Mouse (Mus musculus) neural tube, embryonic 15.5 days (tissue): ENCODE measurements around the gene Tbx2. TPM values are rescaled to one million over a fixed set of nuclear protein-coding genes. Genes with fewer than 3 reads are reported as not detected.
A peak's percentile ranks its signal among the peaks of the same experiment; 100 is the strongest.

Experiments
- ATAC-seq: fragments of 200-750 bp; cut with Nextera tagmentation; 2 replicates; pipeline ENCODE4 v1.8.0; 2017; ENCODE audit warnings: mild to moderate bottlenecking, moderate TSS enrichment, moderate library complexity; ENCODE audit not compliant: low FRiP score
- H3K27ac ChIP-seq: fragments of 300-500 bp; sonication (generic); replicated peaks from 2 replicates; pipeline ENCODE4 v1.5.1; 2015; ENCODE audit warnings: mild to moderate bottlenecking, inconsistent platforms
- H3K27me3 ChIP-seq: fragments of 300-500 bp; sonication (generic); replicated peaks from 2 replicates; pipeline ENCODE4 v1.6.1; 2015; ENCODE audit warnings: inconsistent platforms
- H3K36me3 ChIP-seq: fragments of 300-500 bp; sonication (generic); 2 replicates; pipeline ENCODE4 v1.6.1; 2015; ENCODE audit warnings: inconsistent platforms
- H3K4me1 ChIP-seq: fragments of 300-500 bp; sonication (generic); 2 replicates; pipeline ENCODE4 v1.6.1; 2015; ENCODE audit warnings: inconsistent platforms
- H3K4me2 ChIP-seq: fragments of 300-500 bp; sonication (generic); 2 replicates; pipeline ENCODE4 v1.6.1; 2015; ENCODE audit warnings: inconsistent platforms, mild to moderate bottlenecking, moderate library complexity
- H3K4me3 ChIP-seq: fragments of 300-500 bp; sonication (generic); replicated peaks from 2 replicates; pipeline ENCODE4 v1.5.1; 2015; ENCODE audit warnings: mild to moderate bottlenecking, inconsistent platforms
- H3K9ac ChIP-seq: fragments of 300-500 bp; sonication (generic); replicated peaks from 2 replicates; pipeline ENCODE4 v1.6.1; 2015; ENCODE audit warnings: mild to moderate bottlenecking, inconsistent platforms
- H3K9me3 ChIP-seq: fragments of 300-500 bp; sonication (generic); replicated peaks from 2 replicates; pipeline ENCODE4 v1.6.1; 2016; ENCODE audit warnings: inconsistent platforms
- WGBS: fragments of 180-500 bp; shearing (Covaris S2); methylation state at CpG from one replicate; pipeline ENCODE4 v1.1.7; 2015; ENCODE audit warnings: mixed read lengths; 5-methylcytosine and 5-hydroxymethylcytosine counted together
- polyA plus RNA-seq: library from polyadenylated mRNA; unstranded; fragments of >200 nt; fragmentation: Nextera tagmentation; extraction: Ambion mirVana; gene quantifications from 2 replicates; pipeline ENCODE4 v1.2.1, GENCODE M21; 2015

Gene Tbx2
- polyA plus RNA-seq, 1 experiment from 2014 or later = 1.4 TPM

DNA sequence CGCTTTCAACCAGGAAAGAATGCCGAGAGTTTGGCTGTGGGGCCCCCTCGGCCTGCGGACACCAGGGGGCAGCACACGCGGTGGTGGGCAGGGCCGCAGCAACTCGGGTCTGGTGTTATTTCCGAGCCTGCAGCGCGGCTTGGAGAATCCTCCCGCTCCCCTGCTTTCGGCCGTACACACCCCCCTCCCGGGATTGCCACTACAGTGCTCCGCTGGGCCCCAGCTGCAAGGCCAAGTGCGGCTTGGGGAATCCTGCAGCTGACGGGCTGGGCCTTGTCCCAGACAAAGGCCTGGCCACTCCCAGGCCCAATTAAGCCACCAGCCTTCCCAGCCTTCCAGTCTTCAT, 11.0 kb downstream of the Tbx2 start:
- H3K4me3 ChIP-seq = peak overlapping the region; percentile 37; the same call in 1 of the 2 replicates
- peaks cover 94% of the 10 kb centered on the region for H3K27me3 ChIP-seq
- no peaks in the 10 kb centered on the region for H3K36me3 ChIP-seq
- peaks cover 38% of the 10 kb centered on the region for H3K4me1 ChIP-seq
- H3K9ac ChIP-seq = no peak overlapping the region
- no peak overlapping the region for H3K27ac ChIP-seq
- under 1% methylated on average over 18 of the region's 18 CpGs for WGBS
- H3K9me3 ChIP-seq = no peaks in the 10 kb centered on the region
- H3K4me2 ChIP-seq = peak overlapping the region; percentile 63
- ATAC-seq = no peak

DNA sequence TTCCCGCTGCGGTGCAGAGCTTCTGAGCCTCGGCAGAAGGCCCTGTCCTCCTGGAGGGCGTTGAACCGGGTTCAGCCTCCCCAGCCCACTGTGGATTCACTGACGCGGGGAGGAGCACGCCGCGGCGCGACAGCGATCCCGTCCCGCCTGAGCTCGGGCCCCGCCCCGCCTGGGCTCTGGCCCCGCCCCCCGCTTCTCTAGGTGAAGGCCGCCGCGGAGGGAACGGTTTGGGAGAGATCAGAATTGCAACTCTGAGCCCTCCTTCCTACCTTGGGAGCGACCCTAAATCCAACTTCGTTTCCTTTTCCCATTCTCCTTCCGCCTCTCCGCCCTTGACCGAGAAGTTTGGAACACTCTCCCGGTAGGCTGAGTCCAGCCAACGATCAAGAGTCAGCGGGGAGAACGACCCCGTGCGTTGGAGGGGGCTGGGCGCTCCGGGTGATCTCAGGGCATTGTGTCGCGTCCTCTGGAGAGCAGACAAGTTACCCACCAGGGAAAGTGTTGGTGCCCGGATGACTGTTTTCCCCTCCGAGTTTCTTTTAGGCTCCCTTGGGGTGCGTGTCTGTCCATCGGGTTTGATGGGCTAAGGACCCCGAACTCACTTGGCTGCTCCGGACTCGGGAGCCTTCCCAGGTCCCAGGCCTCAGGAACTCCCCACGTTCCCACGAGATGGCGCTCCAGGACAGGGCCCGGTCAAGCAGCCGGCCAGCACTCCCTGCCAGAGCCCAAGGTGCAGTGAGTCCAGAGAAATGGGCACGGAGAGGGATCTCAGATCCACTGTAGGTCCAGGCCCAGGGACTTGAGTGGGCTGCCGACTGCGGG, 12.0 kb downstream of the Tbx2 start:
- Histone ChIP-seq H3K27me3 (peaks cover 86% of the 10 kb centered on the region), H3K27ac (no peak overlapping the region), H3K4me3 (peak overlapping the region; percentile 37), H3K36me3 (no peaks in the 10 kb centered on the region), H3K9me3 (no peaks in the 10 kb centered on the region), H3K4me1 (peaks cover 38% of the 10 kb centered on the region), H3K9ac (no peak overlapping the region; the same call in 1 of the 2 replicates), H3K4me2 (peak overlapping the region; percentile 63)
- ATAC-seq = peak; percentile 48; the same call in 1 of the 2 replicates
- WGBS = under 1% methylated on average over 54 of the region's 54 CpGs

GRCm38 (mm10) chr11:85844971-85845370, 12.6 kb downstream of the Tbx2 start:
- Histone ChIP-seq H3K9me3 (no peaks in the 10 kb centered on the region), H3K36me3 (no peaks in the 10 kb centered on the region), H3K4me1 (peaks cover 38% of the 10 kb centered on the region), H3K4me3 (no peak overlapping the region), H3K9ac (no peak overlapping the region), H3K4me2 (peak overlapping the region; percentile 63; the same call in 1 of the 2 replicates), H3K27me3 (peaks cover 80% of the 10 kb centered on the region), H3K27ac (no peak overlapping the region)
- 38% methylated on average over 5 of the region's 5 CpGs for WGBS
- ATAC-seq = no peak

GRCm38 (mm10) chr11:85845921-85846320, 13.6 kb downstream of the Tbx2 start:
- Histone ChIP-seq H3K9me3 (no peaks in the 10 kb centered on the region), H3K4me3 (no peak overlapping the region), H3K27me3 (peaks cover 70% of the 10 kb centered on the region), H3K27ac (no peak overlapping the region), H3K4me1 (peaks cover 31% of the 10 kb centered on the region), H3K36me3 (no peaks in the 10 kb centered on the region), H3K9ac (no peak overlapping the region), H3K4me2 (no peak overlapping the region)
- no peak for ATAC-seq
- 36% methylated on average over 5 of the region's 5 CpGs for WGBS

DNA sequence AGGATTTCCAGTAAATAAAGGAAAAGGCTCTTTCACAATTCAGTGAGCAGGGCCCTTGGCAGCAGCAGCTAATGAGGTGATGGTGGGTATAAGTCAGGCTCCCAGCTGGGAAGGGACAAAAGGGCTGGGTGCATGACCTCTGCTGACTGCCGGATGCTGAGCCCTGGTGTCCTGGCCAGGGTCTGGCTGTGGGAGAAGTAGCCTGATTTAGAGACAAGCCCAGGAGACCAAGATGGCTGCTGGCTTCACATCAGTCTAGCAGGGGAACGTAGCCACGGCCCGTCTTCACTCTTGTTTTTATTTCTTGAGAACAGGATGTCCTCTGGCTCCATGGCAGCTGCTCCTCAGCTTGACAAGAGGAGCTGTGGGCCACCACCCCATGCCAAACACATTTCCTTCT, 14.2 kb downstream of the Tbx2 start:
- Histone ChIP-seq H3K9me3 (no peaks in the 10 kb centered on the region), H3K4me2 (no peak overlapping the region), H3K27me3 (peaks cover 65% of the 10 kb centered on the region), H3K27ac (no peak overlapping the region), H3K4me1 (peaks cover 31% of the 10 kb centered on the region), H3K9ac (no peak overlapping the region), H3K4me3 (no peak overlapping the region), H3K36me3 (no peaks in the 10 kb centered on the region)
- no peak for ATAC-seq
- WGBS = 47% methylated on average over 4 of the region's 4 CpGs

DNA sequence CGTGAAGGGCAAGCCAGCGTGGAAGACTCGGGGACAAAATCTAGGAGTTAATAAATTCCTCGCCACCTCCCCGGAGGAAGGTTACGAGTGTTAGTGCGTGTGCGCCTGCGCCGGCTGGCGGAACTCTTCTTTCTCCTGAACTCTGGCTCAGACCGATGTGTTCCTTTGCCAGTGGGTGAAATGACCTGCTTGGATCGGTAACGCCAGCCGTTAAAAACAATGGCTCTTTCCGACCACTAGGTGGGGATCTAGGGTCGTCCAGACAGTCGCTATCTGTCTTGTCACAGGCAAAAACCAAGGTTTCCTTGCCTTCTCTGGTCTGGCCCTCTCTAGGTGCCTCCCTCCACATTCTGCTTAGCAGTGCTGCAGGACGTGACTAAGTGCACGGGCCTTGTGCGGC, 16.7 kb downstream of the Tbx2 start:
- H3K4me3 ChIP-seq = peak overlapping the region; percentile 35
- H3K4me1 ChIP-seq = peaks cover 9% of the 10 kb centered on the region
- no peaks in the 10 kb centered on the region for H3K36me3 ChIP-seq
- H3K27ac ChIP-seq = no peak overlapping the region
- peaks cover 40% of the 10 kb centered on the region for H3K27me3 ChIP-seq
- ATAC-seq = peak; percentile 67
- H3K4me2 ChIP-seq = peak overlapping the region; percentile 61
- H3K9me3 ChIP-seq = no peaks in the 10 kb centered on the region
- H3K9ac ChIP-seq = no peak overlapping the region
- 2% methylated on average over 21 of the region's 21 CpGs for WGBS

- Histone ChIP-seq H3K4me3 (peak within 1 kb of the TSS; percentile 35; the same call in 1 of the 2 replicates), H3K27ac (no peak within 1 kb of the TSS), H3K9me3 (no peaks in the 10 kb centered on the region), H3K27me3 (peaks cover 28% of the 10 kb centered on the region), H3K4me1 (no peaks in the 10 kb centered on the region), H3K36me3 (no peaks in the 10 kb centered on the region), H3K4me2 (peak within 1 kb of the TSS; percentile 61), H3K9ac (no peak within 1 kb of the TSS)
- ATAC-seq = no peak
- 81% methylated on average over 6 of the region's 6 CpGs for WGBS
Observed at GRCm38 (mm10) chr11:85850233-85850632, 17.9 kb downstream of the Tbx2 start, which contains the start of gene Gm11444. Gm11444 (minus strand) TSS chr11:85850333.

- no peaks in the 10 kb centered on the region for H3K4me1 ChIP-seq
- no peak overlapping the region for H3K4me2 ChIP-seq
- WGBS = 47% methylated on average over 6 of the region's 6 CpGs
- H3K9ac ChIP-seq = no peak overlapping the region
- no peak overlapping the region for H3K27ac ChIP-seq
- no peaks in the 10 kb centered on the region for H3K9me3 ChIP-seq
- no peak overlapping the region for H3K4me3 ChIP-seq
- no peaks in the 10 kb centered on the region for H3K36me3 ChIP-seq
- ATAC-seq = no peak
- H3K27me3 ChIP-seq = peaks cover 23% of the 10 kb centered on the region
Observed at GRCm38 (mm10) chr11:85850758-85851157, 18.4 kb downstream of the Tbx2 start.

DNA sequence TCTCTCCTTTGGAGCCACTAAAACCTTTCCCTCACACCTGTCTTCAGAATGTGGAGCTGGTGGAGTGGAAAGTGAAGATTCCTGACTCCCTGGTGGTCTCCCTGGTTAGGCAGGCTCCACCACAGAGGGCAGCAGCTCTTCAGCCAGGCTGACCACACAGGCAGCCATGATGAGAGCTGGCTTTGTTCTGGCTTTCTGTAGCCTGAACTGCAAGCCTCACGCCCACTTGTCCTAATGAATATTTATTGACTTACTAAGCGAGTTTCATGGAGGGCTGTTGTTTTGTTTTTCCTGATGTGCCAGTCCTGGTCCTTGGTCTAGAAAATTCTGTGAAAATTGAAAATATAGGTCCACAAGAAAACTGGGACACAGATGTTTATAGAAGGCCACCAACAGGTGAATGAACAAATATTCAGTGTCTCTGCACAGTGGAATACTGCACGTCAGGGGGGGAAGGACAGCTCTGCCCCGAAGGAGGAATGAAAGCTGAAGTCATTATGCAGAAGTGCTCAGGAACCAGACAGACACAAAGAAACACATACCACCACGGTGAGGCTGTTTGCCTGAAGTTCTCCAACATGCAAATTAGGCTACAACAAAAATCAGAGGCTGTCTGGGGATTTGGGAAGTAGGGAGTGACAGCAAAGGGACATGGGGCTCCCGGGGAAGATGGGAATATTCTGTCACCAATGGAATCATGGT, 25.8 kb downstream of the Tbx2 start:
- H3K27me3 ChIP-seq = no peaks in the 10 kb centered on the region
- H3K27ac ChIP-seq = no peak overlapping the region
- no peak for ATAC-seq
- WGBS = 6% methylated on average over 6 of the region's 6 CpGs
- H3K9me3 ChIP-seq = no peaks in the 10 kb centered on the region
- H3K36me3 ChIP-seq = no peaks in the 10 kb centered on the region
- H3K9ac ChIP-seq = no peak overlapping the region
- H3K4me3 ChIP-seq = no peak overlapping the region
- no peaks in the 10 kb centered on the region for H3K4me1 ChIP-seq
- H3K4me2 ChIP-seq = no peak overlapping the region

- Histone ChIP-seq H3K36me3 (no peaks in the 10 kb centered on the region), H3K9ac (no peak overlapping the region), H3K4me1 (no peaks in the 10 kb centered on the region), H3K27me3 (no peaks in the 10 kb centered on the region), H3K9me3 (no peaks in the 10 kb centered on the region), H3K27ac (no peak overlapping the region), H3K4me3 (no peak overlapping the region), H3K4me2 (no peak overlapping the region)
- 43% methylated on average over 7 of the region's 7 CpGs for WGBS
- ATAC-seq = no peak
Observed at GRCm38 (mm10) chr11:85864363-85864762, 32.0 kb downstream of the Tbx2 start.

GRCm38 (mm10) chr11:85876059-85876788, 43.9 kb downstream of the Tbx2 start:
- H3K4me3 ChIP-seq = no peak overlapping the region
- no peaks in the 10 kb centered on the region for H3K36me3 ChIP-seq
- no peaks in the 10 kb centered on the region for H3K9me3 ChIP-seq
- H3K9ac ChIP-seq = no peak overlapping the region
- peak overlapping the region; percentile 36 for H3K4me2 ChIP-seq
- no peak for ATAC-seq
- WGBS = 44% methylated on average over 24 of the region's 24 CpGs
- no peak overlapping the region for H3K27ac ChIP-seq
- H3K27me3 ChIP-seq = peaks cover 9% of the 10 kb centered on the region; the same call in 1 of the 2 replicates
- no peaks in the 10 kb centered on the region for H3K4me1 ChIP-seq
